Mouse (Mus musculus): ENCODE data around the gene Parvb.

Parvb gene

DNA sequence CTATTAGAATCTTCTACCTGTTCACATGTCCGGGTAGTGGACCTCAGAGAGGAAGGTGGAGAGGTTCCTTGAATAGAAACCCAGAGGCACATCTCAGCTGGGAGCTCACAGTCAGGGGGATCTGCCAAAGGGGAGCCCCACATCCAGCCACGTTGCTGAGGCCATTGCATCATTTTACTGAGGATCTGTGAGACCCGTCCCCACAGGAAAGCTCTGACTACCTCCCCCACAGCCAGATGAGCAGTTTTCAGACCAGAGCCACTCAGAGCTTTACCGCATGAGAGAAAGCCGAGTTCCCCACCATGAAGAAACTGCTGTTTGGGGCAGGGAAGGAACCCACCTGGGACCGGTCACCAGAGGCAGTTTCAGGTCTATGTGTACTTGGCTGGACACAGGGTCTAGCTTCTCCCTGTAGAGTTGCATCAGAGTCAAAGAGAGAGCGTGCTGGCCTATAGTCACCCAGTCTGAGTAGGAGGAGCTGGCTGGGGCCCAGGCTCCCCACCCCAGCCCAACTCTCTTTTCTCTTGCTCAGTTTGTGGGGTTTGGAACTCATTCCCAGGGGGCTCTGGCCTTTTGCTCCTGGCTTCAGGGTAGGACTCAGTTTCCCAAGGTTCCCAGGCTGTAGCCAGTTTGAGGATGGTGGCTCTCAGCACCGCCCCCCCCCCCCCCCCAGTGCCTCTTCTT is 93.2 kb downstream of the Parvb start:
- DNase-seq (ENCODE audit: low read depth) = no peak

GRCm38 (mm10) chr15:84325736-84326135 is 93.9 kb downstream of the Parvb start:
- no peak for DNase-seq (ENCODE audit: low read depth)

DNA sequence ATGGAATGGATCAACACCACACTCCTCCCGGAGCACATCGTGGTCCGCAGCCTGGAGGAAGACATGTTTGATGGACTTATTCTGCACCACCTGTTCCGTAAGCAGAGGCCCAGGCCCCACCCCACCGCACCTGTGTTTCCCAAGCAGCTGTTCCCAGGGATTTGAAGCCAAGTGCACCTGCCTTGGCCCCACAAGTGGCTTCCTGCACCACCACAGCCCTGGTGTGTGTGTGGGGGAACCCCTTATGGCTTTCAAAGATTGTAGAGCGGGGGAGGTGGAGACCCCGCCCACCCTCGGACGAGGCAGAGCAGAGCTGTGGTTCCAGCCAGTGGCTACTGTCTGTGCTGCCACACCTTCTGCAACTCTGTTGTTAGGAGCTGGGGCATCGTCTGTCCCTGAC is 97.0 kb downstream of the Parvb start:
- DNase-seq (ENCODE audit: low read depth) = no peak

DNA sequence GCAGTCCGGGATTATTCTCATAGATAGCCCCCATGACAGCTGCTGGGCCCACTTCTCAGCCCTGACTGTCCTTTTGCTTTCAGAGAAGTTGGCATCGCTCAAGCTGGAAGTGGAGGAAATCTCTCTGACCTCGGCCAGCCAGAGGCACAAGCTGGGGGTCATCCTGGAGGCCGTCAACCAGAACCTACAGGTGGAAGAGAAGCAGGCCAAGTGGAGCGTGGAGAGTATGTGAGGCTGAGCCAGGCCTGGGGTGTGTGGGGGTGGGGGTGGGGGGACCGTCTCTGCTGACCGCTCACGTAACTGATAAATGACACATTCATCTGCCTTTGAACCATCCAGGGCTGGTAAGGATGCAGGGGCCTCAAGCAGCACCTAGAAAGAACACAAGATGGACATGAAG is 98.1 kb downstream of the Parvb start:
- DNase-seq (ENCODE audit: low read depth) = no peak

GRCm38 (mm10) chr15:84331066-84331612 is 99.3 kb downstream of the Parvb start:
- DNase-seq (ENCODE audit: low read depth) = no peak

GRCm38 (mm10) chr15:84336281-84336817 is 104.5 kb downstream of the Parvb start:
- no peak for DNase-seq (ENCODE audit: low read depth)

DNA sequence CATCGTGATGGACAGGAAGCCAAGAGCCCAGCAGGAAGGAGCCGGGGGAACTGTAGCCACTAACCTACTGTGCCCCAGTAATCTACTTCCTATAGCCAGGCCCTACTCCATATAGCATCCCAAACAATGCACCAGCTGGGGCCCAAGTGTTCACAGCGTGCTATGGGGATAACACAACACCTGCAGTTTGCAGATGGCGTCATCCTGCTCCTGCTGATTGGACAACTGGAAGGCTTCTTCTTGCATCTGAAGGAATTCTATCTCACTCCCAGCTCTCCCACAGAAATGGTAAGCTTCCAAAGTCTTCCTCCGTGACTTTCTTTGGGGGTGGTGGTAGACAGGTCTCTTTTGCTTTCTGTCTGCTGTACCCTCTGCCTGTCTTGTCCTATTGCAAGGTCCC is 105.8 kb downstream of the Parvb start:
- no peak for DNase-seq (ENCODE audit: low read depth)

DNA sequence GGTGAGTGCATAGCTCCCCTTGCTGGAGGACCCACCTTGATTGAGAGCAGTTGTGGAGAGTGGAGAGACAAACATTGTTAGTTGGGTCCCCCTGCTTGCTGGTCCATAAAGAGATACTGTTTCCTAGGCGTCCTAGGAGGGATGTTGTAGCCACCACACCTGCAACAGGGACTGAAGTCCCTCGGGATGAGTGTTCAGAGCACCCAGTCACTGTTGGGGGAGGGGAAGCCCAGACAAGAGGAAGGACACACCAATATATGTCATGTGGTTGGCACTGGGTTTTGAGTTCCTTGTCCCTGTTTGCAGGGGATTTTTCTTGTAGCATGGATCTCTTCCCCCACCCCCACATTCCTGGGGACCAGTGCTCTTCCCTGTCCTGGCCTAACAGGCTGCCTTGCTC is 109.1 kb downstream of the Parvb start:
- no peak for DNase-seq (ENCODE audit: low read depth)

DNA sequence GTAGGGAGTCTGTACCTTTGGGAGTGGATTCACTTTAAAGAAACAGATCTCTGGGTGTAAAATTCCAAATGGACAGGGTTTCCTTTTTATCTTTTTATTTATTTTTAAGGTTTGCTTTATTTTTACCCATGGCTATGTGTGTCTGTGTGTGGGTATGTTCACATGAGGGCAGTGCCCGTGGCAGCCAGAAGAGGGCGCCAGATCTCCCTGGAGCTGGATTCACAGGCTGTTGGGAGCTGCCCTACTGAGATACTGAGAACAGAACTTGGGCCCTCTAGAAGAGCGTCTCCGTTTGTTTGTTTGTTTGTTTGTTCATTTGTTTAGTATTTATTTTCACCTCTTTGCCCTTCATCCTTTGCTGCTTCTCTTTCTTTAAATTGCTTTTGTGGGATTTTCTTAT is 116.9 kb downstream of the Parvb start:
- DNase-seq (ENCODE audit: low read depth) = no peak

DNA sequence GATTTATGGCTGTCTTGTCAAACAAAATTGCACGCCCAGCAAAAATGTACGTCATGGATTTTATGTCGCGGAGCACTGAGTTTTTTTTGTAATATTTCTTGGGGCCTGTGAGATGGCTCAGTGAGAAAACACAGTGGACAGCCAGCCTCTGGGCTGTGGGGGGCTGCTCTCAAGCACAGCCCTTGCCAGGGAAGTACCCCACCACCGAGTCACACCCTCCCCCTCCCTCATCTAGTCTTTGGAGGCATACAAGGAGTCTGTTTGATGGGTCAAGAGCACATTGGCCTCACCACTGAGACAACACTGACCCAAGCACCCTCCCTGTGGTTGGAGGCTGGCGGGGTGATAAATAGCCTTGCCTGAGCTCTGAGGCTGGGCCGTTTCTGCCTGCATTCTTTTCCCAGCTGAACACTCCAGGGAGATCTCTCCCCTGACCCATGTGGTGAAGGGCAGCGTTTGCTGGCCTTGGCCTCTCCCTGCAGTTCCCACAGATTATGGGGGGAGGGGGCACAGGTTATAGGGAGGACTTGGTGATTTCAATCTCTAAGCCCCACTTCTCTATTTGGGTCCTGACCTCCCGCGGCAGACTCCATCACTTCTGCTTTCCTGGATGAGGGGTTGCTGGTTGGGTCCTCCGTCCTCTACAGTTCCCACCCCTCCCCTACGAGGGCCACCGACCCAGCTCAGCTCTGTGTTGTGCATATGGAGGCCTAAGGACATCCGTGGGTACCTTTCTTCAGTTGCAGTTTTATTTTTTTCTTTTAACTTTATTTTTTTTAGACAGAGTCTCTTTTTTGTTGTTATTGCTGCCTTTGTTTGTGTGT is 118.3 kb downstream of the Parvb start:
- DNase-seq (ENCODE audit: low read depth) = no peak

- no peak for DNase-seq (ENCODE audit: low read depth)
Measured at GRCm38 (mm10) chr15:84351342-84351741, 119.5 kb downstream of the Parvb start.

GRCm38 (mm10) chr15:84351915-84352844 is 120.3 kb downstream of the Parvb start:
- no peak for DNase-seq (ENCODE audit: low read depth)

DNA sequence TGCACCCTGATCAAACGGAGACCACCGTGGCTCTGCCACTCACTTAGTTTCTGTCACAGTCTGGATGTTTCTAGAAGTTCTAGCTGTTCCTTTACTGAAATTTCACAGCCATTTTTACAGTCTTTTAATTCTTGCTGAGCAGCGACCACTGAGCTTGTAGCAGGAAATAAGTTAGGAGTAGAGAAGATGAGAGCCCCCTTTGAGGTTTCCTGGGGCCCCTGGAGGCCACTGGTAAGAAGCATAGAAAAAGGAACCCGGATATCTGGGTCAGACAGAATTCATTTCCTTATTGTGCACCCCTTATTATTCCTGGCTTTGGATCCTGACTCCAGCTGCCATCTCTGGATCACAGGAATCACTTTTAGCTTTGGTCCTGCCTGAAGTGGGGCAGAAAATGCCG is 123.2 kb downstream of the Parvb start:
- DNase-seq (ENCODE audit: low read depth) = no peak

- no peak for DNase-seq (ENCODE audit: low read depth)
Measured at GRCm38 (mm10) chr15:84364746-84365145, 132.9 kb downstream of the Parvb start.

Data from c-Kit-positive CD71-negative TER-119-negative erythroid progenitor cells, embryonic 14.5 days (primary cell).